Mouse (Mus musculus): ENCODE results near the gene Mgat4b. TPM values are rescaled to one million over a fixed set of nuclear protein-coding genes. Genes with fewer than 3 reads are reported as not detected.

The Mgat4b gene
- total RNA-seq, 2 experiments from 2014 or later, result 159 to 178 TPM

DNA sequence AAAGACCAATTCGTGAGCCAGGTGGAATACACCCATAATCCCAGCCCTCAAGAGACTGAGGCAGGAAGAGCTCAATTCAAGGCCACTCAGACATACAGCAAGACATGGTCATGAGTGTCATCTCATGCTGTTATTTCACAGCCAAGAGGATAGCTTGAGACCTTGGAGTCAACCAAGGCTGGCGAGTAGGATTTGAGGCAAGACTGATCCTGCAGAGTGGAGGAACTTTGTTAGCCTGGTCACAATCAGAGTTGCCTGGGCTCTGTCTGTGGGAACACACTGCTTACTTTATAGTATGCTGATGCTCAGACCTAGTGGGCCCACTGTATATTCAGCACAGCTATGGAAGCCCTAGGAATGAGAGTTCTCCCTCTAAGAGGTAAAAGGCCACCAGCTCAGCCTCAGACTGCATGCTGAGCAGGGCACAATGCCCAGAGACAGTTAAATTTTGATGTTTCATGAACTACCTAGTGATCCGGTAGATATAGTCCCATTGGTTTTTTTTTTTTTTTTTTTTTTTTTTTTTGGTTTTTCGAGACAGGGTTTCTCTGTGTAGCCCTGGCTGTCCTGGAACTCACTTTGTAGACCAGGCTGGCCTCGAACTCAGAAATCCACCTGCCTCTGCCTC is 12.4 kb upstream of the Mgat4b start:
- DNase-seq (ENCODE audit: low spot score in 2 of 2), result no peak

DNA sequence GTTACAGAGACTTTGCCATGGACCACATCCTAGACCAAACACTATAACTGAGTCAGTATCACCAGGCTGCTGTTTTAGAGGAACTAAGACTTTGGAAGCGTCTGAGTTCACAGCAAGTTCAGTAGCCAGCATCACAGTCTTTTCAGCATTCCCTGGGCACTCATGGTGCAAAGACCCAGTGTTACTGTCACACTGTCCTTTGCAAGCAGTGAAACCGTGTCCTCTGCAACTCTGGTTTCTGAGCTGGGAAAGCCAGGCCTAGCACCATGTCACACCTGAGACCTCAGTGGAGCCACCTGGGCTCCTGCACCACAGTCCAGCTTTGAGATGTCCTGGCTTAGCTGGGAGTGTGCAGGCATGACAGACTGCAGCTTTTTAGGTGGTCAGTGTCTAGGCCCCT is 11.8 kb upstream of the Mgat4b start:
- DNase-seq (ENCODE audit: low spot score in 2 of 2), result no peak

DNA sequence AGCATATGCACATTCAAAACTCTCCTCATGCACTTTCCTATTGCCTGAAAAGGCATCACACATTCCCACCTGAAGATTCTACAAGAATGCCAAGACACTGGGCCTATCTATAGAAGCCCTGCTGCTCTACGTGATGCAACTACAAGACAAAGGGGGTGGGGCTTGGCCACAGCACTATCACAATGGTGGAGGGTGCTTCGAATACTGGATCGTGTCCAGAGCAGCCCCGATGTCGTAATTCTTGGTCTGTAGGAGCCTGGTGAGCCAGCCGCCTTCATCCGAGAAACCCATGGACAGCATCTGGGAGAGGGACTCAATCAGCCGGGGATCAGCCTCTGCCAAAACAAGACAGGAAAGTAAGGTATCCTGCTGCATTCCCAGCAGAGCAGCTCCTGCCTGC is 10.1 kb upstream of the Mgat4b start:
- no peak for DNase-seq (ENCODE audit: low spot score in 2 of 2)

DNA sequence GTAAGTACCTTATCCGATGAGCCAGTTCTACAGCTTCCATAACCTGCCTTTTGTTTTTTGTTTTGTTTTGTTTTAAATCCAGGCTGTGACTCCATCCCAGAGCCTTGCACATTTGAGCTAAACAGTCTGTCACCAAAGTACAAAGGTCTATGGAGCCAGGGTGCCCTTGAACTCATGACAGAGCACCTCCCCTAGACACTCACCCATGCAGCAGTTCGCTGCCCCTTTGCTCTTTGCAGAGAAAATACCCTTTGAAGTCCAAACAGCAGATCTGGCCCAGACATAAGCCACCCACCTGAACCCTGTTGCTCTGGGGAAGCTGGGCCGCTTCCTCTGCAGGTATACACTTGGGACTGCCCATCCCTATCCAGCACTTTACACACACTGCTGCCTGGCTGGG is 9.1 kb upstream of the Mgat4b start:
- DNase-seq (ENCODE audit: low spot score in 2 of 2), result no peak

DNA sequence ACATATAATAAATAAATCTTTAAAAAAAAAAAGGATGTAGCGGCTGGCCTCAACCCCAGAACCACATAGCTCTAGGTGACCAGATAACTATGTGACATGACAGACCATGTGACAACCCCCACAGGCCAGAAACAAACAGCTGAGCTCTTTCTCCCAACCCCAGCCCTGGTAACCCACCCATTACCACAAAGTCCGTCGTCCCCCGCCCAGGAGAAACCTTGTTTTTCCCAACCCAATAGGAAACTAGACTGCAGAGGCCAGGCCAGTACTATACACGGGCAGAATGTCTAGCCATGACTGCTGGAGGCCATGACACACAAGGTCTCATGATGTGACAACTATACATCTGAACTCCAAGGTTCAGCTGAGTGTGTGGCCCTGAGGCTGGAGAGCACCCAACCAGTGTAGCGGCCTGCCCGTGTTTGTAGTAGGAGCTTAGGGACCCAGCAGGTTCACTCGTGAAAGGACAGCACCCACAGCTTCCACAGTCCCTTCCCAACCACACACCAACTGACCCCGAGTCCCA is 7.3 kb upstream of the Mgat4b start:
- no peak for DNase-seq (ENCODE audit: low spot score in 2 of 2)

DNA sequence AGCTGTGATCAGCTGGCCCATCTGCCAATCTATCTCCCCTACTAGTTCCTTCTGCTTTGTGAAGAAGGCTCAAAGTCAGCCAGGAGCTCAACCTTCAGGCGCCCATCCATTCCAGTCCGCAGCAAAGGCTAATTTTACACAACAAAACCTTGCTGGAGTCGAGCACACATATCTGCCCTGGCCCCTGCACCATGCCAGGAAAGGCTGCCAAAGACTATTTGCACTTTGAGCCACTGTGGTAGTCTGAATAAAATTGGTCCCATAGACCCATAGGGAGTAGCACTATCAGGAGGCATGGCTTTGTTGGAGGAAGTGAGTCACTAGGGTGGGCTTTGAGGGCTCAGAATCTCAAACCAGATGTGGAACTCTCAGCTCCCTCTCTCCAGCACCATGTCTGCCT is 5.3 kb upstream of the Mgat4b start:
- no peak for DNase-seq (ENCODE audit: low spot score in 2 of 2)

DNA sequence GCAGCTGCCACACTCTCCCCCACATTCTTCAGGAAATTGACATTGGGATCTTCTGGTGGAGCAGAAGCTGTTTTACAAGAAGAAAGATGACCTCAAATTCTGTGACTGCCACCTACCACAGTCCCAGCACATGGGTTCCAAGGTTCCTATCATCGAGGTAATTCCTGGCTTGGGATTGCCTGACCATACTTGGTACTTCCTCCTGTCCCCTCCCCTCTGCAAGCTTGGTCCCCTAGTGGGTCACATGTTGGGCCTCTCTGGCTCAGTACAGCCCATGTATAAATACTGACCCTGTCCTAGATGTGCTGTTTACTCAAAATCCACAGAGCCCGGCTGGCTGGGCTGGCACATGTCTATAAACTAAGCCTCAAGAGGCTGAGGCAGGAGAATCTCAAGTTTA is 4.7 kb upstream of the Mgat4b start:
- no peak for DNase-seq (ENCODE audit: low spot score in 2 of 2)

DNA sequence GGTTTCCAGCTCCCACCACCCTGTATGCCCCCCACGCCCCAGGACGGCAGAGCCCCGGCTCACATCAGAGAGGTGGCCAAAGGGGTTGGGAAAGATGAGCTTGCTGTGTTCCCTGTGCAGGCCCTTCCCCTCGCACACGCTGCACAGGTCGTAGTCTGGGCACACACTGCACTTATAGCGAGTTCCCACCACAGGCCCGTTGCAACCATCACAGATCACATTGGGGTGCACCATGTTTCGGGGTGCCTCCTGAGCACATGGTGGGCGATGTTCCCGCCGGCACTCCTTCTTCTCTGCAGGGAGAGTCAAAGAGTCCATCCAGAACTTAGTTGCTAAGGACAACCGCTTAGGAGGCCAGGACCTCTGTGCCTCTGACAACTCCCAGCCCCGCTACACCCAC is 3.3 kb upstream of the Mgat4b start:
- DNase-seq (ENCODE audit: low spot score in 2 of 2), result no peak

DNA sequence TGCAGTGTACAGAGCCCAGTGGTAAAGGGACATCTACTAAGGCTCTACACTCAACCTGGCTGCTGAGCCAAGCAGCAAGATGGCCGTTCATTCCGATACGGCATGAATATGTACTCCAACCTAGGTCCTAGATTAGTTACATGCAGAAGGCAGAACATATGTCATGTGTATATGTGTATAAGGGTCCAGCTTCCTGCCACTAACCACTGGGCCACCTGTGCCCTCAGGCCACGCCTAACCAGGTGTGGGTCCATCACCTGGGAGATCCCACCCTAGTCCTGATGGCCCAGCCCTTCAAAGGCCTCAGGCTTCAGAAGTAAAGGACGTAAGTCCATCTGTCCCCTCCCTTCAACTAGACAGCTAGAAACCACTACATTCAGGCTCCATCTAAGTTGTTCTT is 2.7 kb upstream of the Mgat4b start:
- no peak for DNase-seq (ENCODE audit: low spot score in 2 of 2)

DNA sequence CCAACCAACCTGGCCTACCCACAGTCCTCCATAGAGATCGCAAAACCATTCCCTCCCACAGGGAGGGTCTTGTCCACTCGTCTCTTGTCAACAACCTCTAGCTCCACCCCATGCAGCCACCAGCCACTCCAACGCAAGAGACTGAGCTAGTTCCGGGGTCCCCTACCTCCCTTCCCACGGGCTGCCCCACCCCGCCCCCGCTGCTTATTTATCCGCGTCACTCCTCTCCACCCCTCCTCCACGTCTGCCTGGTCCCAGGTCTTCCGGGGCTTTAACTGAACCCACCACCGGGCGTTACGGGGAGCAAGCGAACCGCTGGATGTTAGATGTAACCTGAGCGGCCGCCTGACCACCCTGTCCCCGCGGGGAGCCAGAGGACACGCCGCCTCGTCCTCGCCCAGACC is 587 bp upstream of the Mgat4b start:
- peak; percentile 76 to 89 for DNase-seq (ENCODE audit: low spot score in 2 of 2)

DNA sequence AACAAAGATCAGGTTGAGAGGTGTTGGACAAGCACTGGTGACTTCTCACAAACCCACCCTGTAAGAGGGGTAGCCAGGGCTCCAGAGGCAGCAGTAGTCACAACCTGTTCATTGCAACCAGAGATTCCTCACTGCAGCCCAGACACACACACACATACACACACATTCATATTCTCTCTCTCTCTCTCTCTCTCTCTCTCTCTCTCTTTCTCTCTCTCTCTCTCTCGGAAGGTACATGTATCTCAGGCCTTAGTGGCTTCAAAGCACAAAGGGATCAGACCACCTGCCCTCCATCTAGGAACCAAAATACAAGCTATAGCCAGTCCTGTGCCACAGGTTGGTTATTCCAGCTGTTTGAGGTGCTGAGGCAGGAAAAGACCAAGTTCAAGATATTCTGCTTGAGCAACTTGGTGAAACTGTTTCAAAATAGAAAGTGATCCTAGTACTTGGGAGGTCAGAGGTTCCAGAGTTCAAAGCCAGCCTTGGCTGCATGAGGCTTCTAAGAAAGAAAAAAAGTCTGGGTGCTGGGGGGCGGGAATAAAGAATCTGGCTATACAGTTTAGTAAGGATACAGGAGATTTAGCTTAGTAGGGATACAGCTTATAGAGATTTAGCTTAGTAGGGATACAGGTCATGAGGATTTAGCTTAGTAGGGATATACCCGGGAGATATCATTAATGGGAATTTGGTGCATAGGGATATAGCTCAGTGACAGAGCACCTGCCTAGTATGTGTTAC is 801 bp downstream of the Mgat4b start:
- no peak for DNase-seq (ENCODE audit: low spot score in 2 of 2)

DNA sequence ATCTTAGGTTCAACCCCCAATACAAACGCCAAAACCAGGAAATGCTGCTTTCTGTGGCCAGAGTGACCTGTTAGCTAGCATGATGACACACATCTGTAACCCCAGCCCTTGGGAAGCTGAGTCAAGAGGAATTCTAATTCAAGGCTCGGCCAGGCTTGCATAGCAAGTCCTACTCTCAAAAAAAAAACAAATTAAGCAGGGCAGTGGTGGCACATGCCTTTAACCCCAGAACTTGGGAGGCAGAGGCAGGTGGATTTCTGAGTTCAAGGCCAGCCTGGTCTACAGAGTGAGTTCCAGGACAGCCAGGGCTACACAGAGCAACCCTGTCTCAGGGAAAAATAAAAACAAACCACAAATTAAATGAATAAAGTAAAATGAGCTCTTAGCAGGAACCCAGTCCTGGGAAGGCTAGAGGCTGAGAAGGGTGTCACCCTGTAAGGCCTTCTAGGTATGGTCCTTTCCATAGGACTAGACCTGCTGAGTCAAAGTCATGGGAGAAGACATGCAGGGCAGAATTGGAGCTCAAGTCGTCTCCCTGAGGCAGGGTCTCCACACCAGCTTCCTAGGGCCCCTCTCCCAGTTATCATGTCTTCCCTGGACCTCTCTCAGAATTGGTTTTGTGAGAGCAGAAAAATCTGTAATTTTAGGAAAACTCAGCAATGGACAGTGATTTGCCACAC is 1.5 kb downstream of the Mgat4b start:
- DNase-seq (ENCODE audit: low spot score in 2 of 2), result no peak

DNA sequence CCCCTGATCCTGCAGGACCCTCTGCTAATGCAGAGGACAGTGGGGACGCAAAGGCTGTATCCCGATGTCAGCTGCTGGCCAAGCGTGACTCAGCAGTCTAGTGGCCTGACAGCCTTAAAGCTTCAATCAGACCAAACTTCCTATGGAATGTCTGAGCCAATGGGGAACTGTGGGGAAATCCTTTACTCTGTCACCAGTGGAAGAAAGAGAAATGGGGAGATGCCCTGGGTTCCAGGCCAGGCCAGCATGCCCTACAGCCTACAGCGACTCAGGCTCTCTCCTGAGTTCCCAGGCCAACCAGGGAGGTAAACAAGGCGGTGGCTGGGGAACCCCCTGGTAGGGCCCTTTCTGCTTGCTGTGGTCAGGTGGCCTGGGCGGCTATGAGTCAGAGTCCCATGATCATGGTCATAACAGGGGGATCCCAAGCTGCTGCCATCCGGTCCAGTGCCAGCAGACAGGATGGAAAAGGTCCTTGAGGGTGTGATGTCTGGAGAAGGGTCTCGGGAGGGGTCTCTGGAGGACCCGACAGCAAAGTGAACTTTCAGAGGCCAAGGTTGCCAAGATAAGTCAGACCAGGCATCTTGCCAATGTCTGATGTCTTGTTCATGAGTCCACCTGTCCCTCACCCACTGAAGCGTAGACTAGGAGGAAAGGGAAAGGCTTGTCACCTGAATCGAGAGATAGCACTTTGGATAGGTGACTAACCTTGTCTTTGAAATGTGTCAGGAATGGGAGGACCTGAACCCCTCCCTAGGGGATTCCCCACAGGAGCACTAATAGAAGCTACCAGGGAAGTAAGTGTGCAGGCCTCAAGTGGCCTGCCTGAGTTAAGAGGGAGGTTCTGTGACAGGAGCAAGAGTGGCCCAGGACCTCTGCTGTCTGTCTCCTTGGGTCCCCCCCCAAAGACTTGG is 2.4 kb downstream of the Mgat4b start:
- DNase-seq (ENCODE audit: low spot score in 2 of 2), result peak in 1 of 2 experiments; percentile 73

DNA sequence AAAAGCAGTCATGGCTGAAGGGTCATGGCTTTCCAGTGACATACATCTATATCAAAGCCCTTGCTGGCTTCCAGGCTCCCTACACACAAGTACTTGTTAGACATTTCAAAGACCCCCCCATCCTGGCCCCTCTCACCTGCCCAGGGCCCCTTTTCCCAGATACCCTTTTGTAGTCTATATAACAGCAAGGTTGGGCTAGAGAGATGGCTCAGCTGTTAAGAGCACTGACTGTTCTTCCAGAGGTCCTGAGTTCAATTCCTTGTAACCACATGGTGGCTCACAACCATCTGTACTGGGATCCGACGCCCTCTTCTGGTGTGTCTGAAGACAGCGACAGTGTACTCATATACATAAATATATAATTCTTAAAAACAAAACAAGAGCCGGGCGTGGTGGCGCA is 3.9 kb downstream of the Mgat4b start:
- no peak for DNase-seq (ENCODE audit: low spot score in 2 of 2)

DNA sequence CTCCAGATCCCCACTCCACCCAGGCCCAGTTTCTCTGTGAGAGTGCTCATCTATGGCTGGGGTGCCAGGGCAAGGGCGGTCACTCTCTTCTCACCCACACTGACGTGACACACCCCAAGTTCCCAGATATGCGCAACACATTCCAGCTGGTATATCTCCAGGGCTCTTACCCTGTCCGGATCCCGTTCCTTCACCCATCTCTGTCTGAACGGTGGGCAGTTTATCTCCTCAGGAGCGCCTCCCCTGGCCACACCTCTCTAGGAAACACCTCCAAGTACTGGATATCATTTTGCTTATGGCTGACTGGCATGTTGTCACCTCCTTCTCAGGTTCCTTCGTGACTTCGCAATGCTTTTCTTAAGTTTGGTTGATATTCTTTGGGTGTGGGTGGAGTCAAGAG is 4.9 kb downstream of the Mgat4b start:
- DNase-seq (ENCODE audit: low spot score in 2 of 2), result no peak

DNA sequence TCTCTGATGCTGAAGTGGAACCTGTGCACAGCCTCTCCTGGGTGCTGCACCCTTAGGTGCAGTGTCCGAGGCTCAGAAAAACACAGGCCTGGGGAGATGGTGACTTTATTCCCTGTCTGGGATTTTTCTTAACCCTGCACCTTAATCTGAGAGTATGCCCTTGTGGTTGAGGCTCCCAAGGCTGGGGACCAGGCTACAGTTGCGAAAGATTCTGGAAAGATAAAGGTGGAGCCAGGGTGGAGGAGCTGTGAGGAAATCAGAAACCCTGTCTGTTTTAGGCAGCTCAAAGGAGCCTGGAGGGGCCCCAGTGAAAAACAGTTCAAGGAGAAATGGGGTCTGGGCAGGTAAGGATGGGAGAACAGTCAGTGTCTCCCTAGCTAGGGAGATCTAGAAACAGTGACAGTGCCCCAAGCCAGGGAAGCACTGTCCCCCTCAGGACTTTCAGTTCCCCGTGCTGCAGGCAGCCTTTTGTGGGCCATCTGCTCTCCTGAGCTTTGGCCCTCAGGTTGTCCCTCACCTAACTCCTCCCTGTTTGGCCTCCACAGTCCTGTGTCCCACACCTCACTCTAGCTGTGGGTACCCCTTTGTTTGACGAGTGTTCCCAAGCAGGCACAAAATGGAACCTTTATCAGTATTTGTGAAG is 6.2 kb downstream of the Mgat4b start:
- no peak for DNase-seq (ENCODE audit: low spot score in 2 of 2)

DNA sequence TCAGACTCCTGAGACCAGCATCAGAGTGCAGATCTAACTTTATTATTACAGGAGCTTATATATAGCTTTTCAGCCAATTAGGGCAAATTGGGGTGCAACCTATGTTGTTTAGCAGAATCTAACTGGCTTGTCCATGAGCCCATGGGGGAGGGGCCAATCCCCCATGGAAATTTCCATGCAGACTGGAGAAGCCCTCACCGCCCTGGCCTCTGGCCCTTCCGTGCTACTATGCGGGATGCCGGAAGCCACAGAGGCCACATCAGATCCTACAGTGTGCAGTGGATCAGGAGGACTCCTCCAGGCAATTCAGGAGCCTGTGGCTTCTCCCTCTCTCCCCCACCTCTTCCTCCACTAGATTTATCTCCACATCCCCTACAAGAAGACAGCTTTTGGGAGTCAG is 7.1 kb downstream of the Mgat4b start:
- no peak for DNase-seq (ENCODE audit: low spot score in 2 of 2)

DNA sequence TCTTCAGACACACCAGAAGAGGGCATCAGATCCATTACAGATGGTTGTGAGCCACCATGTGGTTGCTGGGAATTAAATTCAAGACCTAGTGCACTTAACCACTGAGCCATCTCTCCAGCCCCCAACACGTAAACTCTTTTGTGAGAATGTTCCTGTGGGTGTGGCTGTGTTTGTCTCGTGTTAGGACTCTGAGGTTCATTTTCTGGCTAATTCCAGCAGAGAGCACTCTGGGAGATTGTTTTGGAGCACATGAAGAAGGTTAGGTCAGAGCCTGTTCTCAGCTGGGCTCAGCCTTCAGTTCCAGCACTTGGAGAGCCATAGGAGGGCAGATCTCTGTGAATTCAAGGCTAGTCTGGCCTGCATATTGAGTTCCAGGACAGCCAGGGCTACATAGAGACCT is 9.1 kb downstream of the Mgat4b start:
- no peak for DNase-seq (ENCODE audit: low spot score in 2 of 2)

DNA sequence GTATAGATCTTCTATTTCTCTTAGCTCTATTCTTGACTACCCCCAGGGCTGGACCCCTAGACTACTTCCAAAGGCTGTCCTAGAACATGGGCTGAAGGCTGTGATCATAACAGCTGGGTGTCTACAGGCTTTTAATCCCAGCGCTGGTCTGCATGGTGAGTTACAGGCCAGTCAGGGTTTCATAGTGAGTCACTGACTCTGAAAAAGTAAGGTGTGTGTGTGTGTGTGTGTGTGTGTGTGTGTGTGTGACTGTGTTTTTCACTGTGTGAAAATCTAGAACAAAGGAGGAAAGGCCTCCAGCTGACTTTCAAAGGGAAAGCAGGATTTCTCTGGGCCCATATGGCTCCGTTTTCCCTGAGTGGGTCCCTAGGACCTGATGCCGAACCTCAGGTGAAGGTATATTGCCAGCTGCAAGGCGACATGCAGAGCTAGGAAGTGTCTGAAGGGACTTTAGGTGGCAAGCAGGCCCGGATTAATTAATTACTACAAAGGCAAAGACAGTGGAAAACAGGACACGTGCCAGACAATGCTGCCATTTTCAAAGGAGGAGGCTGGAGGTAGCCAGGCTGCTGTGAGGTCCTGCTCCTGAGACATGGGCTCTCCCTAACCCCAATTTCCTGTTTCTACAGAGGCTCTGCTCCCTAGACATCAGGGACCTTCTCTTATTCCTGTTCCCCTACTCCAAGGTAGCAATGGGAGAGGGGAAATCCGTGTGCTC is 12.0 kb downstream of the Mgat4b start:
- no peak for DNase-seq (ENCODE audit: low spot score in 2 of 2)

Data from adrenal gland, postnatal 4 days (tissue).